Mouse (Mus musculus): ENCODE data around the gene Ncf1. TPM values are rescaled to one million over a fixed set of nuclear protein-coding genes. Genes with fewer than 3 reads are reported as not detected.

Ncf1 gene
- 1 to 10 TPM; 6.0 to 7.1 TPM for total RNA-seq (2021)
- long read RNA-seq, experiment 1, transcript Ncf1-202 (11 exons, 2,721 nt) = major isoform, 5 of 8 reads
- long read RNA-seq, experiment 1, partial matches to known transcripts = 1 of 8 reads
- long read RNA-seq, experiment 1, other reads (novel, unspliced or antisense) = 1 of 8 reads
- long read RNA-seq, experiment 2, partial matches to known transcripts = 3 of 6 reads
- long read RNA-seq, experiment 2, other reads (novel, unspliced or antisense) = 1 of 6 reads

DNA sequence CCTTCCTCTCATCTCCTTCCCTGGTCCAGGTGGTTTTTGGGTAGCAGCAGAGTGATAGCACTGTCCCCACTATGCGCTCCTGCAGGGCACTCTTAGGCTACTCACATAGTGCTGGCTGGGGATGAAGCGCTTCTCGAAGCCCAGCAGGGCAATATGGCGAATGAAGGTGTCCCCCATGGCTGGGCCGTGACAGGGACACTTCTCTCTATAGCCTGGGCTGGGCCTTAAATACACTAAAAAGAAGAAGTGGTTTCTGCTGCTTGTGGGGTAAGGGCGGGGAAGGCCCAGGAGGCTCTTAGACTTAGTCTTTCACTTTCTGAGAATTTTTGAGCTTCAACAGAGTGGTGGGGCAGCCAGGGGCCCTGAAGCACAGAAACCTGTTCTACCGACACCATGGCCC, at the start of gene Ncf1:
Gene Ncf1 (minus strand): TSS at position 235 of the 400 bp plus-strand sequence.
- DNase-seq = peak in 1 of 2 experiments; percentile 29
- intact Hi-C loops (cut with DNase I) = no loop called here

DNA sequence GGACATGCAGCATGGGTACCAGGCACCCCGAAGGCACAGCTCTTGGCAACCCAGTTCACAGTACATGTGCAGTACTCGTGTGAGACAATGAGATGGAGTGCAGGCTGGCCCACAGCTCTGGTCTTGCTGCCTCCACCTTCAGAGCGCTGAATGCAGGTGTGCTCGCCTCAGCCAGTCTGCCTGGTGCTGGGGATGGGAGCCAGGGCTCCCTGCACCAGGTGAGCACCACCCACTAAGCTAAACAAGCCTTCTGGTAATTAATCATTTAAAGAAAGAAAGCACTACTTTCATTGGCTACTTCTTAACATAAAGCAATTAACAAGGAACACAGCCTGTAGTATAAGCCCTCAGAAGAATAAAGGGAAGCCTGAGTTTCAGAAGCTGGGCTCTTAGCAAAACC, 47.7 kb upstream of the Ncf1 start:
- intact Hi-C loops (cut with DNase I) = loop anchor here (5.0 kb wide), 1 partner anchor 35 kb away; the partner anchor contains the start of gene Gtf2i
- no peak for DNase-seq

DNA sequence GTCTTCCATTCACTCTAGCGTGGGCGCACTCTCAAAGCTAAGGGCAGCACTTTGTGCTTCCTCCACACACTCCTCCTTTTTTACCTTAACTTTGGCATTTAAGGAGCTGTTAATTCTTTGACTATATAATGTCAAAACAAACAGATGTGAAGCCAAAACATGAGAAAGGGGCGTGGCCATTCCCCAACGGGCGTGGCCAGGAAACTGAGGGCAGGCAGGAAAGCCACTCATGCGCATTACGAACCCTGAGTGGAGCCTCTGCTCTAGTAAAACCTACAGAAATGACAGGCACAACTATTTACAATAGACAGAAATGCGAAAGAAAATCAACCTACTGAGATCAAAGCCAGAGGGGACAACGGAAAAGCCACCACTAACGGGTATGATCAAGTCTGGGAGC, 46.1 kb upstream of the Ncf1 start:
- intact Hi-C loops (cut with DNase I) = loop anchor here (5.0 kb wide), 1 partner anchor 37 kb away; the partner anchor contains the start of gene Gtf2i
- DNase-seq = no peak

DNA sequence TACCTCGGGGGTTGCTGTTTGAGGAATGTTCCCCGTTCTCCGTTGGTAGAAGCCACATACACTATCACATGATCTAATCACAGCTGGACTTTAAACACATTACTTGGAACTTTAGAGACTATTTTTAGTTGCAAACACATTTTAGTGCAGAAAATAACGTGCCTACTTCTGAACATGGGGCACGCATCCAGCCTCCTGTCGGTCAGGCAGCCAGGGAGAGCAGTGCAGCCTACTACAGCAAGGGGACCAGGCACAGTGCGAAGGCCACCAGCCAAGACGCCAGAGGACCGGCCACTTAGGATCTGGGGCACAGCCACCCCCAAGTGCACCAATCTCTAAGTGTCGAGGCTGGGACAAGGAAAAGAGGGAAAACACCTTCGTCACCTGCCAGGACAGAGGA, 45.6 kb upstream of the Ncf1 start:
- DNase-seq = peak; percentile 26 to 35
- intact Hi-C loops (cut with DNase I) = loop anchor here (5.0 kb wide), 1 partner anchor 37 kb away; the partner anchor contains the start of gene Gtf2i

DNA sequence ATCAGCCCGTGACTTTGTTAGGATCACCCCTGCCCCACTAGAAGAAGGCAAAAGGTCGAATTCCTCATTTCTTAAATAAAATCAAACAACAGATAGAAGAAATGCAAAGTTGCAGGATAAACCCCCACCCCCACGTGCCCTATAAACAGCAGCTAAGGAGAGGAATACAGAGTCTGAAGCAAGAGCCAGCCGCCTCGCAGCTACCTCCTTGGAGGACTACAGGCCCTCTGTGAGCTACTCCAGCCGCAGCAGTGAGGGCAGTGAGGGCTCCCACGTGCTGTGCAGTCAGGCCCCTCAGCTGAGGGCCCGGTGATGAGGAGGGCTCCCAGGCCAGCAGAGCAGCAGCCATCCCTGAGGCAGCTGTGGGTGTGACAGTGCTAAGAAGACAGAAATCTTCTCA, 44.3 kb upstream of the Ncf1 start:
- intact Hi-C loops (cut with DNase I) = loop anchor here (5.0 kb wide), 1 partner anchor 69 kb away; no protein-coding TSS in a partner anchor
- no peak for DNase-seq

DNA sequence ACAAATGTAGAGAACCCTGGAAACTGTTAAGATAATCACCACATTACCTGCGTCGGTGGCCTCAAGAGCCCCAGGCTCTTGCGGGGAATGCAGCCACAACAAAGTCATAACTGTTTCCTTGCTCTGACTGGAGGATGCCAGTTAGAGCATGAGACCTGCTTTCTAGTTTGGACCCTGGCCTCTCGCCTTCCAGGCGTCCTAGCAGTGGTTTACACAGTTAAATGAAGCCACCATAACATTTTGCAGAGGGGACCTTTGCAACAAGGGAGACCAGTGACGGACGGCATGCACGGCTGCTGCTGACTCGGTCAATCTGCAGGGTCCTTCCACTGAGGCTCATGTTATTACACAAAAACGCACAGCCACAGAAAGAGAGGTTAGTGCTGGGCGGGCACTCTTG, 43.3 kb upstream of the Ncf1 start:
- no peak for DNase-seq
- intact Hi-C loops (cut with DNase I) = loop anchor here (5.0 kb wide), 1 partner anchor 70 kb away; no protein-coding TSS in a partner anchor

DNA sequence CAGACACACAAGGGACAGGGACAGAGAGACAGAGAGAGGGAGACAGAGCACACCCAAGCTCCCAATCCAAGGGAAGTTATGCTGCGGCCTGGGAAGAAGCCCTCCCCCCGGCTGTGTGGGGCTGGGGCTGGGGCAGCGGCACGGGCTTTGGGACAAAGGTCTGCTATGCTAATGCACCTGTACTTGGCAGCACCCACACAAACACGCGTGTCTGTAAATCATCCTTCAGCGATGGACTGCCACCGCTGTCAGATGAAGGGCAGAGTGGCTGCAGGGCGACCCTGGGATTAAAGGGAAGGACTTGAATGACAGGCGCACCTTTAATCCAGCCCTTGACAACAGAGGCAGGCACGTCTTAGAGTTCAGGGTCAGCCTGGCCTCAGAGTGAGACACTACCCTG, 42.0 kb upstream of the Ncf1 start:
- intact Hi-C loops (cut with DNase I) = loop anchor here (5.0 kb wide), 1 partner anchor 71 kb away; no protein-coding TSS in a partner anchor
- DNase-seq = no peak

DNA sequence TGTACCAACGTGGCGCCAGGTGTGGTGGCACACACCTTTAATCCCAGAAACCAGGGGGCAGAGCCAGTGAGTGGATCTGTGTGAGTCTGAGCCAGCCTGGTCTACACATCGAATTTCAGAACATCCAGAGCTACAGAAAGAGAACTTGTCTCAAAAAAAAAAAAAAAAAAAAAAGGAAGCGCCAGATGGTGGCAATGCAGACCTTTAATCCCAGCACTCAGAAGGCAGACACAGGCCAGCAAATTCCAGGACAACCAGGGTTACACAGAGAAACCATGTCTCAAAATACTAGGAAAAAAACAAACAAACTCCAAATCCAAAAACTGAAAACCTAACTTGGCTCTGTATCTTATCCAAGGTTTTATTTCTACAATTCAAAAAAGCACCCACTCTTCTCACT, 41.1 kb upstream of the Ncf1 start:
- intact Hi-C loops (cut with DNase I) = loop anchor here (5.0 kb wide), 1 partner anchor 72 kb away; no protein-coding TSS in a partner anchor
- no peak for DNase-seq

DNA sequence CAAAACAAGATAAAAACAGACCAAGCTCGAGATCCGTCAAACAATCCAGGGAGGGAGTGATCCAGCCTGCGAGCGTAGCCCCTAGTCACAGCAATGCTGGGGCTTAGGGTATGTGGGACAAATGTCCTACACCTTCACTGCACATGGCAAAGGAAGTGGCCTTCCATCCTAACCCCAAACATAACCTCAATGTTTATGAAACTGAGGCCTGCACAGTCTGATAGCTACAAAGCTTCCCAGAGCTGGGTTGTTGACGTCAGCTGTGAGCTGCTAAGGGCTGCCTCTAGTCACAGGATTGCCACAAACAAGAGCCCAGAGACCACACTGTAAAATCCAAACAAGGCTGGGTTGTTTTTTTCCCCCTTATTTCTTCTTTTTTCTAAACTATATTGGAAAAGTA, 40.3 kb upstream of the Ncf1 start:
- intact Hi-C loops (cut with DNase I) = loop anchor here (5.0 kb wide), 1 partner anchor 73 kb away; no protein-coding TSS in a partner anchor
- DNase-seq = no peak

DNA sequence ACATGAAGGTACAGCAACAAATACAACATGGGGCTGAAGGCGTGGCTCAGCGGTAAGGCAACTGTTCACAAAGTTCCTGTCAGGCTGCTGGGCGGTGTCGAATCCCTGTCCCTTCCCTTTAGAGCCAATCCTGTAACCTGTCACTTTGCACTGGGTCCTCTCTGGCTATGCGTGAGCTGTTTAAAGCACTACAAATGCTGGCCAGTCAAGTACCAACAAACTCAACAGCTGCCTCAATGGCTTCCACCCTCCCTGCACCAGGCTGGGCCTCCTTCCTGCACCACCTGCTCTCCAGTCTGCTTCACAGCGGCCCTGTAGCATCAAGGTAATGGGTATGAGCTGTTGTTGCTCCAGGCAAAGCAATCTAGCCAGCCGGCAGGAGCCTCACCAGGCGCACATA, 39.3 kb upstream of the Ncf1 start:
- DNase-seq = no peak
- intact Hi-C loops (cut with DNase I) = no loop called here

DNA sequence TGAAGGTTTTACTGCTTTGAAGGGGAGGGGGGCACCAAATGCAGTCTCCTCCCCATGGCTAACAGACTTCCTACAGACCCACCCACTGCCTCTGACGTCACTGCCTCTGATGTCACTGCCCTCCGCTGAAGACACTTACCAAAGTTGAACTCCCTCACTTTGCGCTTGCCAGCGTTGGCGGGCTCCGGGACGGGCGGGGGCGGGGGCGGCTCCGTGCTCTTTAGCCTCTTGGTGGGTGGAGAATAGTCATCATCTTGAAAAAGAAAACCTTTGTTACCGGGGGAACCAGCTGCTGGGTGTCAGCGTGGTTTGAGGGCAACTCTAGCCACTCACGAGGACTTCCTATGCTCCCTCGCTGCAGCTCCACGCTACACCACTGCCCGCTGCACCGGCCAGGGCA, 37.0 kb upstream of the Ncf1 start:
- peak; percentile 15 to 17 for DNase-seq
- intact Hi-C loops (cut with DNase I) = no loop called here

DNA sequence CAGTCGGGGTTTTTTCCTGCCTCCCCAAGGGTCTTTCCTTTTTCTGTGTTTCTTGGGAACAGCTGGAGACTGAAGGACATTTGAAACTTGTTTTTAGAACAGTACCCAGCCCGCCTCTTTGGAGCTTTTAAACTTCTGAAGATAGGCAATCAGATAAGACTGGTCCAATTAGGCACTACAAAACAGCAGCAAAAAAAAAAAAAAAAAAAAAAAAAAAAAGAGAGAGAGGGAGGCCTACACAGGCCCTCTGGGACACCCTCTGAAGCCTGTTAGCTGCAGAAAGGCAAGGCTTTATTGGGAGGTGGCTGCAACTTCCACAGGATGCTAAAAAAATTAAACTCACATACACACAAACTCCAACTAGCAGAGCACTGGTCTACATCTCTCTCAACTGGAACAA, 36.5 kb upstream of the Ncf1 start:
- no peak for DNase-seq
- intact Hi-C loops (cut with DNase I) = no loop called here

DNA sequence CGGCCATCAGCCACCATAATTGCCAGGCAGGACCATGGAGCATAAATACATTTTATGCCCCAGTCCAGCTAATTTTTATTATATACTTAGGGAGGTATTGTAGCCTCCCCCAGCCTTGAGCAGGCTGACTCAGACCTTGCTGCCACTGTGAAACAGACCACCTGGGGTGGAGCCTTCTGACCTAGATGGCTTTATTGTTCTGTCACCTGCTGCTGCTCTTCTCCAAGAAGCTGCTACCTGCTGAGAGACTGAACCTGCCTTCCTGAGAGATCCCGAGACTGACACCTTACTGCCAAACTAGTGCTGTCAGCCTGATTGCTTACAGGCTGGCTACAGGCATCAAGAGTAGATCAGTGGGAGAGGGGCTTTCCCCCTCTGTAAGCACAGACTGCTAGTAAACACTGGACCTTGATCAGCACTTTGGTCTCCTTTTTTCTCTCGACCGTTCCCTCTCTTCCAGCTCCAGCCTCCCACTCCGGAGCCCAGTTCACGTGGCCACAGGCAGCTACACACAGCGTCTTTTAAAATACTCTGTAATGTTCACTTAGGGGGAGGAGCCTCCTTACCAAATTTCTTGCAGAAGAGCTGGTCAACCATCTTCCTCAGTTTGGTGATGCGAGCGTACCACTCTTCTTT, 30.7 kb upstream of the Ncf1 start:
- DNase-seq = no peak
- intact Hi-C loops (cut with DNase I) = no loop called here

DNA sequence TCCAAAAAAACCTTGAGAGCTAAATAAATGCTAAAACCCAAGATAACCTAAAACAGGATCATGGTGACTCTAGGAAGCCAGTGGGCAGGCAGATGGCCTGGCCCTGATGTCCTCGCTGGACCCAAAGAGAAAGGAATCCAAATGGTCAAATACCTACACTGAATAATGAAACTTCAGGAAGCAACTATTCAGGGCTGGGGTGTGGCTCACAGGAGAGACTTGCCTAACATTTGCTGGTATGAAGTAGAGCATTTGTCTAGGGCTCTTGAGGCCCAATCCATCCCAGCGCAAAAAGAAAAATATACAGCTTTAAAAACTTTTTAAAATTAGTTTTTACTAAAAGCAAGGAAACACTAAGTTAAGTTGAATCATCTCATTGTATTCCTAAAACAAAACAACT, 29.5 kb upstream of the Ncf1 start:
- no peak for DNase-seq
- intact Hi-C loops (cut with DNase I) = no loop called here

DNA sequence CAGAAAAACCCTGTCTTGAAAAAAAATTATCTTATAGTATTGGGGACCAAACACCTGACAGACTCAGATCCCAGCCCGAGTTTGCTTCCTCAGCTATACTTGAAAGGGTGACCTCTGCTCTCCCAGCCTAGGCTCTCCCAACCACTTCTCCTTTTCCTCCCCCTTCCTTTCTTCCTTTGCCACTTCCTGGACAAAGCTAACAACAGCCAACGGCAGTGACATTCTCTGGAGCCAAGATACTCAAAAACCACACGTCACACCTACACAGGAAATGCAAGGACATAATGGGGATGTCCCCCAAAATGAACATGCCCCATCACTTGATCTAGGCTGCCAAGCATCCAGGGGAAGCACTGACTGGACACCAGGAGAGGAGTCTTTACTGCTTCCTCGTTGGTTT, 29.0 kb upstream of the Ncf1 start:
- no peak for DNase-seq
- intact Hi-C loops (cut with DNase I) = no loop called here

DNA sequence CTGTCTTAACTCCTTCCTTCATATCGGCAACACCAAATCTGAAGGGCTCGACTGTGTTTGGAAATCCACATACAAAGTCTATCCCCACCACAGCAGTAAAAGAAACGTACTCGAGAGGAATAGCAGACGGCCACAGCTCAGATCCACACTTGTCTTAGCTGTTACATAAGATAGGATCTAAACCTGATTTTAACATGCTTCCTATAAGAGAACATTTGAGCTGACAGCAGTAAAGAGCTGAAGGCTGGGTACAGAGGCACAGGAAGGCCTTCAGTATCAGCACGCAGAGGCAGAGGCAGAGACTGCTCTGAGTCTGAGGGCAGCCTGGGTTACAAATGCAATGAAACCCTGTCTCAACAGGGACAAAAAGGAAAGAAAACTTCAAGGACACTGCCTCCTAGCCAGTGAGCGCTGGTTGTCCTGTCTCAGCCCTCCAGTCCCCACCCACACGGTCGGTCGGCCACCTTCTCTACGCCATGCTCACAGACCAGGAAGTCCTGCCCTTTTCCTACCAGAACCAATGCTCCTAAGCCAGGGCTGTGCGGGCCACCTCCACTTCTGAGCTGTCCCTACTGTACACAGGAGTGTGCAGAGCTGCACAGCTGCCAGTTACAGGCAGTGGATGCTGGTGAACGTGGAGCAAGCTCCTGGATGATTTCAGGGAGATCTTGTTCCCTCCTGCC, 28.1 kb upstream of the Ncf1 start:
- intact Hi-C loops (cut with DNase I) = no loop called here
- DNase-seq = no peak

DNA sequence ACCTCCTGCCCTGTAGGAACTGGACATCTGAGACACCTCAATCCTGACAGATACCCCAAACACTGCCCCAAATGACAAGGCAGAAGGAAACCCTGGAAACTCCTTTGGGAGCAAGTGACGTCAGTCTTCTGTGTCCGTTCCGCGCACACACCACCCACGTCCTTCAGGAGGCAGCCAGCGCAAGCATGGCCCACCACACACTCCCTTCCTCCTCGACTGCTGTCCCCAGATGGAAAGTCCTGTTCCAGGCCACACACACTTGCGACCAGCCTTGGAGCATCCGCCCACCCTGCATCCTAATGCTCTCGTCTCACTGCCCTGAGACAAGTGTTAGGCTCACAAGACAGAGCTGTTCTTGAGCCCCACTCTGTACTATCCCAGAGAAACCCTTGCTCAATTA, 25.9 kb upstream of the Ncf1 start:
- intact Hi-C loops (cut with DNase I) = no loop called here
- no peak for DNase-seq

DNA sequence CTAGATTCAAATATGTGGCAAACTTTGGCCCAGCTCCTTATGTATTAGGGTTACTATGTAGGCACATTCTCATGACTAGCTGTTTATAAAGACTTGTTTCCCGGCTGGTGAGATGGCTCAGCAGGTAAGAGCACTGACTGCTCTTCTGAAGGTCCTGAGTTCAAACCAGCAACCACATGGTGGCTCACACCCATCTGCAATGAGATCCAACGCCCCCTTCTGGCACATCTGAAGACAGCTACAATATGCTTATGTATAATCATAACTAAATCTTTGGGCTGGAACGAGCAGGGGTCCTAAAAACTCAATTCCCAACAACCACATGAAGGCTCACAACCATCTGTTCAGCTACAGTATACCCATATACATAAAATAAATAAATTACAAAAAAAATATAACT, 24.4 kb upstream of the Ncf1 start:
- intact Hi-C loops (cut with DNase I) = no loop called here

DNA sequence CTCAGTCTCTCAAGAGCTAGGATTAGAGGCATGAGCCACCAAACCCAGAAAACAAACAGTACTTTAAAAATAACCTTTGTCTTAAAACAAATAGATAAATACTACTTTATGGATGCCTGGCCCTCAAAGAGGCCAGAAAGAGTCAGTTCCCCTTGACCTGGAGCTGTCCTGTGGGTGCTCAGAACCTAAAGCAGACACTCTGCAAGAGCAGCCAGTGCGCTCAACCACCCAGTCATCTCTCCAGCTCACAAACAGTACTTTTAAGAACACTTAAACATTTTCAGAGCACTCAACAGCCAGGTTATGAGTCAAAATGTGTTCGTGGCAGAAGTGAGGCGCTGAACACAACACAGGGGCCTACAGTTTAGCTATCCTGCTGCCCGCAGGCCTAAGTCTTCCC, 21.7 kb upstream of the Ncf1 start:
- intact Hi-C loops (cut with DNase I) = no loop called here
- no peak for DNase-seq

More for the DNA sequence above, 24.4 kb upstream of the Ncf1 start:
- DNase-seq = no peak

DNA sequence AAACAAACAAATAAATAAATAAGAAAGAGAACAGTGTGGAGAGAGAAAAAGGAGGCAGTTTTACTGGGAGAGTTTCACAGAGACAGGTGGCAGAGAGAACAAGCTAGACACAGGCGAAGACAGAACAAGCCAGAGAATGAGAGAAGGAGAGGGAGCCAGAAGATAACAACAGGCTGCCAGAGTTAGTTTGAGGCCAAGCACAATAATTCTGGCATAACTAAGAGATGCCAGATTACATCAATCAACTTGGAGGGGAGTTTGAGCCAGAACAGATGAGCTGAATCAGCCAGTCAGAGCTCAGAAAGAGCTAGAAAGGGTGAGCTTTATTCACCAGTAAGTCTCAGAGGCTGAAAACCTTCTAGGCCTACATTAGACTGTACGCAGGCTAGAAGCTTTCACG, 21.2 kb upstream of the Ncf1 start:
- DNase-seq = no peak
- intact Hi-C loops (cut with DNase I) = no loop called here

DNA sequence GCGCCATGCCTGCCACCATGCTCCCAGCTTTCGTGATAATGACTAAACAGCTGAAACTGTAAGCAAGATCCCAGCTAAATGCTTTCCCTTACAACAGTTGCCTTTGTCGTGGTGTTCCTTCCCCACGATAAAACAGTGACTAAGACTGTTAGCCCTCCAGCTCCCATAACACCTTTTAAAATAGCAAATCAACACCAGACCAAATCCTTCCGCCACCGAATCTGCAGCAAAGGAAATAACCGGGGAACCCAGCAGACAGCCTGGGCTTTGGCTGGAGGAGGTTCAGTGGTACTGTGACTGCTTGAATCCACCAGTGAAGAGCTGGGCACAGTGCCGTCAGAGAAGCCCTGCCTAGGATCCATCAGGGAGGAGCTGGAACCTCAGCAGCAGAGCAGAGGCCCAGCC, 19.8 kb upstream of the Ncf1 start:
- intact Hi-C loops (cut with DNase I) = loop anchor here (5.0 kb wide), 1 partner anchor 57 kb away; no protein-coding TSS in a partner anchor
- no peak for DNase-seq

Data from heart, postnatal 14 days (tissue).